Mouse (Mus musculus): ENCODE data around the gene Gtf2h4. TPM values are rescaled to one million over a fixed set of nuclear protein-coding genes. Genes with fewer than 3 reads are reported as not detected.

Gene Gtf2h4
- polyA plus RNA-seq, 1 experiment from 2014 or later: 39.5 TPM

GRCm38 (mm10) chr17:35704621-35705464, 31.3 kb upstream of the Gtf2h4 start, which contains the start of gene Ddr1:
Gene Ddr1, minus strand, starts transcription at chr17:35704621.
- Histone ChIP-seq H3K9me3 (replicated peaks) (no peaks in the 10 kb centered on the region), H3K27ac (replicated peaks) (peak within 1 kb of the TSS; percentile 91), H3K4me1 (peaks cover 45% of the 10 kb centered on the region), H3K36me3 (no peaks in the 10 kb centered on the region), H3K9ac (peak within 1 kb of the TSS; percentile 45), H3K4me2 (replicated peaks) (peak within 1 kb of the TSS; percentile 77), H3K4me3 (replicated peaks) (peak within 1 kb of the TSS; percentile 38), H3K27me3 (no peaks in the 10 kb centered on the region)
- WGBS: 8% methylated on average over 19 of the region's 19 CpGs
- no peak for ATAC-seq (ENCODE audit: insufficient number of reproducible peaks, low FRiP score, low TSS enrichment, low read depth)

- WGBS: 8% methylated on average over 14 of the region's 14 CpGs
- Histone ChIP-seq H3K36me3 (no peaks in the 10 kb centered on the region), H3K9ac (peak overlapping the region; percentile 45), H3K9me3 (replicated peaks) (no peaks in the 10 kb centered on the region), H3K4me2 (replicated peaks) (peak overlapping the region; percentile 77), H3K4me1 (peaks cover 56% of the 10 kb centered on the region), H3K27ac (replicated peaks) (peak overlapping the region; percentile 91), H3K27me3 (no peaks in the 10 kb centered on the region), H3K4me3 (replicated peaks) (peak overlapping the region; percentile 38)
- no peak for ATAC-seq (ENCODE audit: insufficient number of reproducible peaks, low FRiP score, low TSS enrichment, low read depth)
Measured at GRCm38 (mm10) chr17:35703751-35704271, 30.3 kb upstream of the Gtf2h4 start.

GRCm38 (mm10) chr17:35703065-35703464, 29.5 kb upstream of the Gtf2h4 start:
- H3K4me2 ChIP-seq (replicated peaks): peak overlapping the region; percentile 77
- peaks cover 59% of the 10 kb centered on the region for H3K4me1 ChIP-seq
- H3K9me3 ChIP-seq (replicated peaks): no peaks in the 10 kb centered on the region
- WGBS: 19% methylated on average over 2 of the region's 2 CpGs
- ATAC-seq (ENCODE audit: insufficient number of reproducible peaks, low FRiP score, low TSS enrichment, low read depth): no peak
- peak overlapping the region; percentile 61 for H3K4me3 ChIP-seq (replicated peaks)
- peak overlapping the region; percentile 99; the same call in 1 of the 2 replicates for H3K27ac ChIP-seq (replicated peaks)
- H3K36me3 ChIP-seq: no peaks in the 10 kb centered on the region
- H3K9ac ChIP-seq: no peak overlapping the region
- no peaks in the 10 kb centered on the region for H3K27me3 ChIP-seq

- no peaks in the 10 kb centered on the region for H3K36me3 ChIP-seq
- H3K4me1 ChIP-seq: peaks cover 63% of the 10 kb centered on the region
- 11% methylated on average over 4 of the region's 4 CpGs for WGBS
- no peaks in the 10 kb centered on the region for H3K27me3 ChIP-seq
- no peaks in the 10 kb centered on the region for H3K9me3 ChIP-seq (replicated peaks)
- peak overlapping the region; percentile 44; the same call in 1 of the 2 replicates for H3K9ac ChIP-seq
- peak overlapping the region; percentile 99 for H3K27ac ChIP-seq (replicated peaks)
- H3K4me3 ChIP-seq (replicated peaks): peak overlapping the region; percentile 61
- ATAC-seq (ENCODE audit: insufficient number of reproducible peaks, low FRiP score, low TSS enrichment, low read depth): no peak
- peak overlapping the region; percentile 77 for H3K4me2 ChIP-seq (replicated peaks)
Measured at GRCm38 (mm10) chr17:35702605-35703004, 29.1 kb upstream of the Gtf2h4 start.

- Histone ChIP-seq H3K9ac (peak overlapping the region; percentile 44; the same call in 1 of the 2 replicates), H3K9me3 (replicated peaks) (no peaks in the 10 kb centered on the region), H3K4me2 (replicated peaks) (peak overlapping the region; percentile 77), H3K27ac (replicated peaks) (peak overlapping the region; percentile 99), H3K4me3 (replicated peaks) (peak overlapping the region; percentile 61), H3K4me1 (peaks cover 69% of the 10 kb centered on the region), H3K27me3 (no peaks in the 10 kb centered on the region), H3K36me3 (no peaks in the 10 kb centered on the region)
- WGBS: 8% methylated on average over 16 of the region's 16 CpGs
- ATAC-seq (ENCODE audit: insufficient number of reproducible peaks, low FRiP score, low TSS enrichment, low read depth): 0 out of 2 replicates have a peak, but pooled peaks have one; percentile 2
Measured at GRCm38 (mm10) chr17:35701978-35702461, 28.5 kb upstream of the Gtf2h4 start.

- H3K27ac ChIP-seq (replicated peaks): peak overlapping the region; percentile 99
- peak overlapping the region; percentile 77 for H3K4me2 ChIP-seq (replicated peaks)
- peak overlapping the region; percentile 61 for H3K4me3 ChIP-seq (replicated peaks)
- H3K4me1 ChIP-seq: peaks cover 73% of the 10 kb centered on the region
- no peaks in the 10 kb centered on the region for H3K36me3 ChIP-seq
- H3K27me3 ChIP-seq: no peaks in the 10 kb centered on the region
- H3K9ac ChIP-seq: peak overlapping the region; percentile 44
- no peaks in the 10 kb centered on the region for H3K9me3 ChIP-seq (replicated peaks)
- no peak for ATAC-seq (ENCODE audit: insufficient number of reproducible peaks, low FRiP score, low TSS enrichment, low read depth)
- 1% methylated on average over 16 of the region's 16 CpGs for WGBS
Measured at GRCm38 (mm10) chr17:35701203-35701977, 27.9 kb upstream of the Gtf2h4 start.

GRCm38 (mm10) chr17:35700371-35700961, 26.9 kb upstream of the Gtf2h4 start:
- peak overlapping the region; percentile 44 for H3K9ac ChIP-seq
- H3K27me3 ChIP-seq: no peaks in the 10 kb centered on the region
- peak; percentile 87 for ATAC-seq (ENCODE audit: insufficient number of reproducible peaks, low FRiP score, low TSS enrichment, low read depth)
- H3K4me1 ChIP-seq: peaks cover 73% of the 10 kb centered on the region
- peak overlapping the region; percentile 77 for H3K4me2 ChIP-seq (replicated peaks)
- H3K9me3 ChIP-seq (replicated peaks): peaks cover 3% of the 10 kb centered on the region; the same call in 1 of the 2 replicates
- peak overlapping the region; percentile 61 for H3K4me3 ChIP-seq (replicated peaks)
- H3K36me3 ChIP-seq: peaks cover 5% of the 10 kb centered on the region
- H3K27ac ChIP-seq (replicated peaks): peak overlapping the region; percentile 99
- WGBS: under 1% methylated on average over 60 of the region's 66 CpGs

- H3K9ac ChIP-seq: peak overlapping the region; percentile 44
- peak overlapping the region; percentile 61 for H3K4me3 ChIP-seq (replicated peaks)
- H3K4me1 ChIP-seq: peaks cover 69% of the 10 kb centered on the region
- H3K9me3 ChIP-seq (replicated peaks): peaks cover 5% of the 10 kb centered on the region; the same call in 1 of the 2 replicates
- H3K27ac ChIP-seq (replicated peaks): peak overlapping the region; percentile 99
- WGBS: 1% methylated on average over 19 of the region's 19 CpGs
- peak; percentile 5; the same call in 1 of the 2 replicates for ATAC-seq (ENCODE audit: insufficient number of reproducible peaks, low FRiP score, low TSS enrichment, low read depth)
- H3K36me3 ChIP-seq: peaks cover 10% of the 10 kb centered on the region
- no peaks in the 10 kb centered on the region for H3K27me3 ChIP-seq
- peak overlapping the region; percentile 77 for H3K4me2 ChIP-seq (replicated peaks)
Measured at GRCm38 (mm10) chr17:35699919-35700318, 26.4 kb upstream of the Gtf2h4 start.

- Histone ChIP-seq H3K9ac (0 out of 2 replicates have a peak overlapping the region, but pooled peaks have one; percentile 9), H3K27me3 (no peaks in the 10 kb centered on the region), H3K4me1 (peaks cover 55% of the 10 kb centered on the region), H3K36me3 (peaks cover 14% of the 10 kb centered on the region), H3K9me3 (replicated peaks) (peaks cover 5% of the 10 kb centered on the region; the same call in 1 of the 2 replicates), H3K27ac (replicated peaks) (peak overlapping the region; percentile 99), H3K4me3 (replicated peaks) (peak overlapping the region; percentile 61), H3K4me2 (replicated peaks) (peak overlapping the region; percentile 77)
- WGBS: 31% methylated on average over 5 of the region's 5 CpGs
- no peak for ATAC-seq (ENCODE audit: insufficient number of reproducible peaks, low FRiP score, low TSS enrichment, low read depth)
Measured at GRCm38 (mm10) chr17:35698501-35698883, 25.0 kb upstream of the Gtf2h4 start.

GRCm38 (mm10) chr17:35697759-35698500, 24.4 kb upstream of the Gtf2h4 start:
- Histone ChIP-seq H3K27me3 (no peaks in the 10 kb centered on the region), H3K9me3 (replicated peaks) (peaks cover 5% of the 10 kb centered on the region; the same call in 1 of the 2 replicates), H3K4me2 (replicated peaks) (peak overlapping the region; percentile 77), H3K27ac (replicated peaks) (peak overlapping the region; percentile 99), H3K9ac (peak overlapping the region; percentile 37; the same call in 1 of the 2 replicates), H3K36me3 (peaks cover 19% of the 10 kb centered on the region), H3K4me1 (peaks cover 52% of the 10 kb centered on the region), H3K4me3 (replicated peaks) (peak overlapping the region; percentile 61)
- ATAC-seq (ENCODE audit: insufficient number of reproducible peaks, low FRiP score, low TSS enrichment, low read depth): peak; percentile 55
- WGBS: 3% methylated on average over 16 of the region's 16 CpGs
